Mouse (Mus musculus) midbrain, embryonic 12.5 days (tissue): ENCODE results near the gene Slit2. TPM values are rescaled to one million over a fixed set of nuclear protein-coding genes. Genes with fewer than 3 reads are reported as not detected.
"Not testable (repeated sequence)": the region's sequence is repeated elsewhere in the genome, so short reads cannot be mapped to it uniquely, and the experiment has no call there.

Experiments used
- ATAC-seq: fragments of 200-750 bp; cut with Nextera tagmentation; 2 replicates; pipeline ENCODE4 v1.8.0; 2017; ENCODE audit warnings: low read depth, moderate TSS enrichment, moderate library complexity; ENCODE audit not compliant: low FRiP score
- H3K27ac ChIP-seq: fragments of 300-500 bp; sonication (generic); replicated peaks from 2 replicates; pipeline ENCODE4 v1.5.1; 2016; ENCODE audit warnings: mild to moderate bottlenecking
- H3K27me3 ChIP-seq: fragments of 300-500 bp; sonication (generic); 2 replicates; pipeline ENCODE4 v1.6.1; 2016; ENCODE audit warnings: mild to moderate bottlenecking
- H3K36me3 ChIP-seq: fragments of 300-500 bp; sonication (generic); 2 replicates; pipeline ENCODE4 v1.6.1; 2016
- H3K4me1 ChIP-seq: fragments of 300-500 bp; sonication (generic); 2 replicates; pipeline ENCODE4 v1.6.1; 2016
- H3K4me2 ChIP-seq: fragments of 300-500 bp; sonication (generic); replicated peaks from 2 replicates; pipeline ENCODE4 v1.6.1; 2016; ENCODE audit warnings: mild to moderate bottlenecking, moderate library complexity
- H3K4me3 ChIP-seq: fragments of 300-500 bp; sonication (generic); 2 replicates; pipeline ENCODE4 v1.5.1; 2016; ENCODE audit warnings: mild to moderate bottlenecking
- H3K9ac ChIP-seq: fragments of 300-500 bp; sonication (generic); replicated peaks from 2 replicates; pipeline ENCODE4 v1.6.1; 2016; ENCODE audit warnings: mild to moderate bottlenecking, moderate library complexity
- H3K9me3 ChIP-seq: fragments of 300-500 bp; sonication (generic); 2 replicates; pipeline ENCODE4 v1.6.1; 2016; ENCODE audit warnings: mild to moderate bottlenecking
- WGBS: fragments of 180-500 bp; shearing (Covaris S2); methylation state at CpG from one replicate; pipeline ENCODE4 v1.1.7; 2016; 5-methylcytosine and 5-hydroxymethylcytosine counted together
- polyA plus RNA-seq: library from polyadenylated mRNA; unstranded; fragments of >200 nt; fragmentation: Nextera tagmentation; extraction: Ambion mirVana; gene quantifications from 2 replicates; pipeline ENCODE4 v1.2.1, GENCODE M21; 2016

Gene Slit2
- polyA plus RNA-seq, 1 experiment from 2014 or later, result 56.9 TPM

DNA sequence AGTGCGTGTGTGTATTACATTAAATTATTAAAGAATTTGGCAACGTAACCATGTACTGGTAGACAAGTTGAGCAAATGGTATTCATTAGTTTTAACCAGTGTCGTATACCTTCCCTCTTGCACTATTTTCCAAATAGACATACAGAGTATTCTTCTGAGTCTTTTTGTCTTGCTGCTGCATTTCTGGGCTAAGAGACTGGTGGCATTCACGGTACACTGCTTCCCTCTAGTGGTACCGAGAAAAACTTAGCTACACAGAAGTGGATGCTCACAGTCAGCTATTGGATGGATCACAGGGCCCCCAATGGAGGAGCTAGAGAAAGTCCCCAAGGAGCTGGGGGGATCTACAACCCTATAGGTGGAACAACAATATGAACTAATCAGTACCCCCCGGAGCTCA is 257.8 kb downstream of the Slit2 start:
- not testable (repeated sequence) for H3K27ac ChIP-seq, H3K9me3 ChIP-seq, H3K4me1 ChIP-seq, H3K4me2 ChIP-seq, H3K36me3 ChIP-seq, H3K4me3 ChIP-seq, H3K9ac ChIP-seq, H3K27me3 ChIP-seq
- 33% methylated on average over 6 of the region's 6 CpGs for WGBS
- peak; percentile 82 for ATAC-seq

DNA sequence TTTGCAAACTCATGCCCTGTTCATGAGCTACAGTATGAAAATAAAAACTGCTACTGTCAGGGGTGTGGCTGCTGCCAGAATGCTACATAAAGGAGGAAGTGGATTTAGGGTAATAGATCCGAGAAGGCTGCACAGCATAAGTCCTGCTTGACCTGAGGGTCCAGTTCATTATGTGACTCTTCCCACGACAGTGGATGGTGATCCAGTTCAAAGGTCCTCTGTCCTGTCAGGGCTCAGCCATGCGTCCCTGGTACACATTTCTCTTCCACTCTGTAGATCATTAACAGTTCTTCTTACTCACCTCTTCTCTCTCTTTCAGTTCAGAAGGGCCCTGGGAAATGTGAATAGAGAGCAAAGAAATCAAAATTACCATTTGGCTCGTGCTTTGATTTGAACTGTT is 265.4 kb downstream of the Slit2 start:
- Histone ChIP-seq H3K36me3 (peaks cover 3% of the 10 kb centered on the region; the same call in 1 of the 2 replicates), H3K4me3 (no peak overlapping the region), H3K27me3 (no peaks in the 10 kb centered on the region), H3K27ac (no peak overlapping the region), H3K4me1 (no peaks in the 10 kb centered on the region), H3K9ac (no peak overlapping the region), H3K9me3 (no peaks in the 10 kb centered on the region), H3K4me2 (no peak overlapping the region)
- no peak for ATAC-seq
- 72% methylated on average over 4 of the region's 4 CpGs for WGBS

- Histone ChIP-seq H3K36me3 (no peaks in the 10 kb centered on the region), H3K9ac (no peak overlapping the region), H3K27ac (no peak overlapping the region), H3K4me1 (no peaks in the 10 kb centered on the region), H3K4me3 (no peak overlapping the region), H3K27me3 (no peaks in the 10 kb centered on the region), H3K4me2 (no peak overlapping the region), H3K9me3 (no peaks in the 10 kb centered on the region)
- ATAC-seq, result no peak
- WGBS, result 77% methylated on average over 4 of the region's 4 CpGs
These were observed 294.6 kb downstream of the Slit2 start for GRCm38 (mm10) chr5:48277561-48277960.

DNA sequence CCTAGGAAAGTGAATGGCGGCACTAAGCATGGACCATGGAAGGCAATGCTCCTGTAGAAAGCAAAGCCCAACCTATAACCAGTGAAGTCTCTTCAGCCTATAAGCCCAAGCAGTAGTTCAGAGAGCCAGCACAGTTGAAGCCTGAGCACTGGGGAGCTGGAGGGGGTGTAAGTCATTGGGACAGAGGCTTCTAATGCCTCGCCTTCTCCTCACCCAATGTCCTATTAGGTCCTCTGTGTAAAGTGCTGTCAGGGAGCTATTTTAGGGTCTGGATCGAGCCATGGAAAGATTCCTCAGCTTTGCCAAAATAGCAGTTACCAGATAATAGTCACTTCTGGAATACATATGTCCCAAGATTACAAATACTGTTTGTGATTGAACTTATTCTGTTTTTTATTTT is 318.2 kb downstream of the Slit2 start:
- no peaks in the 10 kb centered on the region for H3K9me3 ChIP-seq
- no peak overlapping the region for H3K4me2 ChIP-seq
- no peaks in the 10 kb centered on the region for H3K27me3 ChIP-seq
- no peak overlapping the region for H3K9ac ChIP-seq
- H3K27ac ChIP-seq, result no peak overlapping the region
- ATAC-seq, result no peak
- H3K4me3 ChIP-seq, result no peak overlapping the region
- H3K4me1 ChIP-seq, result no peaks in the 10 kb centered on the region
- peaks cover 10% of the 10 kb centered on the region; the same call in 1 of the 2 replicates for H3K36me3 ChIP-seq
- WGBS, result 97% methylated on average over 3 of the region's 3 CpGs

- 91% methylated on average over 6 of the region's 6 CpGs for WGBS
- Histone ChIP-seq H3K27me3 (no peaks in the 10 kb centered on the region), H3K4me3 (no peak overlapping the region), H3K4me2 (no peak overlapping the region), H3K36me3 (no peaks in the 10 kb centered on the region), H3K9ac (no peak overlapping the region), H3K27ac (no peak overlapping the region), H3K9me3 (no peaks in the 10 kb centered on the region), H3K4me1 (no peaks in the 10 kb centered on the region)
- ATAC-seq, result no peak
These were observed 332.2 kb downstream of the Slit2 start for GRCm38 (mm10) chr5:48315057-48315602.

GRCm38 (mm10) chr5:48320597-48320996 is 337.7 kb downstream of the Slit2 start:
- Histone ChIP-seq H3K9me3 (no peaks in the 10 kb centered on the region), H3K4me2 (no peak overlapping the region), H3K9ac (no peak overlapping the region), H3K4me3 (no peak overlapping the region), H3K27me3 (no peaks in the 10 kb centered on the region), H3K4me1 (no peaks in the 10 kb centered on the region), H3K36me3 (no peaks in the 10 kb centered on the region), H3K27ac (no peak overlapping the region)
- 72% methylated on average over 4 of the region's 4 CpGs for WGBS
- ATAC-seq, result no peak

- H3K4me2 ChIP-seq, result no peak overlapping the region
- no peaks in the 10 kb centered on the region for H3K9me3 ChIP-seq
- H3K4me3 ChIP-seq, result no peak overlapping the region
- no peak overlapping the region for H3K27ac ChIP-seq
- no peak for ATAC-seq
- no peaks in the 10 kb centered on the region for H3K4me1 ChIP-seq
- peaks cover 27% of the 10 kb centered on the region for H3K27me3 ChIP-seq
- no peak overlapping the region for H3K9ac ChIP-seq
- no peaks in the 10 kb centered on the region for H3K36me3 ChIP-seq
These were observed 343.3 kb downstream of the Slit2 start for GRCm38 (mm10) chr5:48326221-48326620.

DNA sequence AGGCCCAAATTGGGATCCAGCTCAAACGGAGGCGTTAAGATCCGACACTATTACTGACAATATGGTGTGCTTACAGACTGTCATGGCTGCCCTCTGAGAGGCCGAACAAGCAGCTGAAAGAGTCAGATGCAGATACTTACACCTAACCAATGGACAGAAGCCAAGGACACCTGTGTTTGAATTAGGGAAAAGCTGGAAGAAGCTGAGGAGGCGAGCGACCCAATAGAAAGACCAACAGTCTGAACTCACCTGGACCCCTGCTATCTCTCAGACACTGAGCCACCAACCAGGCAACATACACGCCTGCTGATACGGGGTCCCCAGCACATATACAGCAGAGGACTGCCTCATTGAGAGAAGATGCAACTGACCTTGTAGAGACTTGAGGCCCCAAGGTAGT is 344.7 kb downstream of the Slit2 start, which contains the start of gene 5730480H06Rik:
Gene 5730480H06Rik, plus strand, starts transcription at position 301 of the 400 bp plus-strand sequence.
- Histone ChIP-seq H3K4me2 (no peak within 1 kb of the TSS), H3K27me3 (peaks cover 39% of the 10 kb centered on the region), H3K9ac (no peak within 1 kb of the TSS), H3K36me3 (no peaks in the 10 kb centered on the region), H3K4me3 (no peak within 1 kb of the TSS), H3K9me3 (no peaks in the 10 kb centered on the region), H3K4me1 (no peaks in the 10 kb centered on the region), H3K27ac (no peak within 1 kb of the TSS)
- ATAC-seq, result no peak
- WGBS, result 95% methylated on average over 8 of the region's 8 CpGs

DNA sequence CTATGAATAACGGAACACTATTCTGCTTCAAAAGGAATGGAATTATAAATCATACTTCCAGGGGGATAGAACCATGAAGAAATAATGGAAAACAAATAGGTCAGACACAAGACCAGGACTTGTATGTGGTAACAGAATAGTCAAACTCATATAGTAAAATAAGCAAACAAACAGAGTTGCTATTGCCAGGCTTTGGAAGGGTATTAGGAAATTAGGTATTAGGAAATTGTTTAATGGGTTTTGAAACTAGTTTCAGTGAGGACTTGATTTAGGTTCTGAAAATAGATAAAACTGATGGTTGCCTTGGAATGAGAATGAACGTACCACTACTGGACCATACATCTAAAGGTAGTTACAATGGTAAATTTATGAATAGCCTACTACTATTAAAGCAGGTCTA is 346.8 kb downstream of the Slit2 start:
- H3K36me3 ChIP-seq, result no peaks in the 10 kb centered on the region
- no peak overlapping the region for H3K4me3 ChIP-seq
- ATAC-seq, result no peak
- no peak overlapping the region for H3K27ac ChIP-seq
- H3K9ac ChIP-seq, result no peak overlapping the region
- H3K4me1 ChIP-seq, result peaks cover 3% of the 10 kb centered on the region; the same call in 1 of the 2 replicates
- H3K9me3 ChIP-seq, result no peaks in the 10 kb centered on the region
- no peak overlapping the region for H3K4me2 ChIP-seq
- H3K27me3 ChIP-seq, result peaks cover 57% of the 10 kb centered on the region
- 96% methylated on average over 2 of the region's 2 CpGs for WGBS

DNA sequence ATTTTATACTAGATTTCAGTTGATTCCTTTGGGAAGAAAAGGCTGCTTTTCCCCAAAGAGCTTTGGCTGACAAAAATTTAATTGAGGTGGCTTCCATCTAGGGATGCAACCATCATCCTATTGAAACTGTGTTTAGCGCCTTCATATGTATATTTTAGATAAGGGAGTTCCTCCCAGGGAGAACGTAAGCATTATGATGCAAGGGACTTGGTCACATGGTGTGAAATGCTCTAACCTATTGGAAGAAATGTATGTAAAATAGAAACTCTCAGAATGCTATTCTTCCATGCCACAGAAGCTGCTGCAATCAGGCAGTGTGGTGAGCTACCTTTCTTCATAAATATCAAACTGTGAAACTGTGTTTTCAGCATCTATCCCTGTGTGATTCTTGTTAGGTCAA is 347.9 kb downstream of the Slit2 start:
- Histone ChIP-seq H3K27ac (no peak overlapping the region), H3K4me1 (peaks cover 3% of the 10 kb centered on the region; the same call in 1 of the 2 replicates), H3K36me3 (no peaks in the 10 kb centered on the region), H3K4me2 (no peak overlapping the region), H3K9ac (no peak overlapping the region), H3K4me3 (no peak overlapping the region), H3K27me3 (peaks cover 66% of the 10 kb centered on the region), H3K9me3 (no peaks in the 10 kb centered on the region)
- 79% methylated on average over 2 of the region's 2 CpGs for WGBS
- no peak for ATAC-seq

GRCm38 (mm10) chr5:48331441-48331840 is 348.5 kb downstream of the Slit2 start:
- no peak overlapping the region for H3K9ac ChIP-seq
- H3K4me3 ChIP-seq, result no peak overlapping the region
- no peak overlapping the region for H3K4me2 ChIP-seq
- WGBS, result 69% methylated on average over 5 of the region's 5 CpGs
- no peak overlapping the region for H3K27ac ChIP-seq
- H3K4me1 ChIP-seq, result peaks cover 3% of the 10 kb centered on the region; the same call in 1 of the 2 replicates
- ATAC-seq, result no peak
- H3K9me3 ChIP-seq, result no peaks in the 10 kb centered on the region
- H3K36me3 ChIP-seq, result no peaks in the 10 kb centered on the region
- peaks cover 72% of the 10 kb centered on the region for H3K27me3 ChIP-seq

DNA sequence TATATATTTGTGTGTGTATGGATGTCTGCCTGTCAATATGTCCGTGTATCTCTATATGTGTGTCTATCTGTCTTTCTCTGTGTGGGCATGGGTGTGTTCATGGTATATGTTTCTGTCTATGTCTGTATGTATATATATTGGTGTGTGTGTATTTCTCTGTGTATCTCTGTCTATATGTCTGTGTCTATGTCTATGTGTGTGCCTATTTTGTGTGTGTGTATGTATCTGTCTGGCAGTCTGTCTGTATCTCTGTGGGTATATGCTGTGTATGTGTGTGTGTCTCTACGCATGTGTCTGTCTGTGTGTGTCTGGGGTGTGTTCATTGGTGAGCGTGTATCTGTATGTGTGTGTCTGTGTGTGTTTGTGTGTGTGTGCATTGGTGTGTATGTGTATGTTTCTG is 350.5 kb downstream of the Slit2 start:
- Histone ChIP-seq H3K9ac (no peak overlapping the region), H3K4me3 (no peak overlapping the region), H3K27ac (no peak overlapping the region), H3K27me3 (peaks cover 64% of the 10 kb centered on the region), H3K9me3 (no peaks in the 10 kb centered on the region), H3K36me3 (no peaks in the 10 kb centered on the region), H3K4me1 (peaks cover 3% of the 10 kb centered on the region; the same call in 1 of the 2 replicates), H3K4me2 (no peak overlapping the region)
- peak; percentile 41; the same call in 1 of the 2 replicates for ATAC-seq
- 88% methylated on average over 3 of the region's 3 CpGs for WGBS
